Mouse (Mus musculus) kidney, postnatal 0 days (tissue): ENCODE results near the gene Ccdc82. TPM values are rescaled to one million over a fixed set of nuclear protein-coding genes. Genes with fewer than 3 reads are reported as not detected.

Experiments used
- ATAC-seq: fragments of 200-750 bp; cut with Nextera tagmentation; replicated peaks from 2 replicates; pipeline ENCODE4 v1.8.0; 2017; ENCODE audit warnings: low read depth, moderate number of reproducible peaks, moderate TSS enrichment, moderate library complexity; ENCODE audit not compliant: low FRiP score
- DNase-seq: peaks from one replicate; pipeline ENCODE4 v3.0.0-alpha.2; 2016; ENCODE audit warnings: low spot score
- H3K27ac ChIP-seq: fragments of 300-500 bp; sonication (generic); 2 replicates; pipeline ENCODE4 v1.5.1; 2014; ENCODE audit warnings: mild to moderate bottlenecking
- H3K27me3 ChIP-seq: fragments of 300-500 bp; sonication (generic); 2 replicates; pipeline ENCODE4 v1.6.1; 2014; ENCODE audit warnings: low read length, mixed read lengths; ENCODE audit not compliant: insufficient read depth
- H3K36me3 ChIP-seq: fragments of 300-500 bp; sonication (generic); 2 replicates; pipeline ENCODE4 v1.6.1; 2014; ENCODE audit warnings: low read length, mixed read lengths; ENCODE audit not compliant: insufficient read depth
- H3K4me1 ChIP-seq: fragments of 300-500 bp; sonication (generic); replicated peaks from 2 replicates; pipeline ENCODE4 v1.6.1; 2014; ENCODE audit warnings: antibody characterized with exemption, low read length, mixed read lengths; ENCODE audit not compliant: insufficient read depth
- H3K4me2 ChIP-seq: fragments of 300-500 bp; sonication (generic); 2 replicates; pipeline ENCODE4 v1.6.1; 2014; ENCODE audit warnings: mild to moderate bottlenecking, low read length, moderate library complexity, mixed read lengths
- H3K4me3 ChIP-seq: fragments of 300-500 bp; sonication (generic); replicated peaks from 2 replicates; pipeline ENCODE4 v1.5.1; 2014; ENCODE audit warnings: low read depth, low read length
- H3K9ac ChIP-seq: fragments of 300-500 bp; sonication (generic); 2 replicates; pipeline ENCODE4 v1.6.1; 2014; ENCODE audit warnings: low read depth, low read length
- H3K9me3 ChIP-seq: fragments of 300-500 bp; sonication (generic); replicated peaks from 2 replicates; pipeline ENCODE4 v1.6.1; 2016; ENCODE audit warnings: low read length, inconsistent platforms, mixed read lengths
- CTCF ChIP-seq: IDR thresholded peaks from 2 replicates; pipeline ENCODE4 v1.5.1; 2016; ENCODE audit warnings: antibody characterized with exemption, low read depth, mild to moderate bottlenecking, moderate library complexity
- WGBS: fragments of 180-500 bp; shearing (Covaris S2); extraction: QIAGEN DNeasy Blood & Tissue Kit; methylation state at CpG from one replicate; pipeline ENCODE4 v1.1.7; 2014; 5-methylcytosine and 5-hydroxymethylcytosine counted together
- polyA plus RNA-seq: library from polyadenylated mRNA; unstranded; fragments of >200 nt; fragmentation: Nextera tagmentation; extraction: Ambion mirVana; gene quantifications from 2 replicates; pipeline ENCODE4 v1.2.1, GENCODE M21; 2015

Gene Ccdc82
- polyA plus RNA-seq, 1 experiment from 2014 or later, result 6.4 TPM

- TF ChIP-seq CTCF, result peak; percentile 46
- H3K4me1 ChIP-seq, result peaks cover 29% of the 10 kb centered on the region
- 0% methylated on average over 23 of the region's 23 CpGs for WGBS
These were observed 51.1 kb downstream of the Ccdc82 start, which contains the start of gene Maml2 for GRCm38 (mm10) chr9:13297668-13298512. Gene Maml2, plus strand, starts transcription at chr9:13297957.

GRCm38 (mm10) chr9:13298513-13298878 is 51.7 kb downstream of the Ccdc82 start:
- H3K9ac ChIP-seq, result peak overlapping the region; percentile 71; the same call in 1 of the 2 replicates
- peaks cover 34% of the 10 kb centered on the region for H3K4me1 ChIP-seq
- WGBS, result 19% methylated on average over 9 of the region's 9 CpGs
- H3K4me3 ChIP-seq, result peak overlapping the region; percentile 64
- peak overlapping the region; percentile 76; the same call in 1 of the 2 replicates for H3K27ac ChIP-seq
- no peaks in the 10 kb centered on the region for H3K27me3 ChIP-seq
- no peak for ATAC-seq
- H3K4me2 ChIP-seq, result peak overlapping the region; percentile 74
- no peaks in the 10 kb centered on the region for H3K9me3 ChIP-seq
- no peak for DNase-seq
- no peaks in the 10 kb centered on the region for H3K36me3 ChIP-seq
- TF ChIP-seq CTCF, result no peak

More at GRCm38 (mm10) chr9:13297668-13298512, 51.1 kb downstream of the Ccdc82 start, which contains the start of gene Maml2:
- Histone ChIP-seq H3K27ac (peak within 1 kb of the TSS; percentile 76), H3K36me3 (no peaks in the 10 kb centered on the region), H3K4me2 (peak within 1 kb of the TSS; percentile 74), H3K27me3 (no peaks in the 10 kb centered on the region), H3K4me3 (peak within 1 kb of the TSS; percentile 64), H3K9me3 (no peaks in the 10 kb centered on the region), H3K9ac (peak within 1 kb of the TSS; percentile 71)
- ATAC-seq (peak; percentile 65), DNase-seq (peak; percentile 78)

- Histone ChIP-seq H3K4me2 (peak overlapping the region; percentile 74), H3K9ac (no peak overlapping the region), H3K4me3 (no peak overlapping the region; the same call in 1 of the 2 replicates), H3K4me1 (peaks cover 34% of the 10 kb centered on the region), H3K27ac (no peak overlapping the region), H3K36me3 (no peaks in the 10 kb centered on the region), H3K9me3 (no peaks in the 10 kb centered on the region), H3K27me3 (no peaks in the 10 kb centered on the region)
- ATAC-seq, result no peak
- peak; percentile 21 for DNase-seq
- WGBS, result 66% methylated on average over 6 of the region's 6 CpGs
- no peak for TF ChIP-seq CTCF
These were observed 52.4 kb downstream of the Ccdc82 start for GRCm38 (mm10) chr9:13299190-13299589.

GRCm38 (mm10) chr9:13300041-13300441 is 53.3 kb downstream of the Ccdc82 start:
- Histone ChIP-seq H3K27me3 (no peaks in the 10 kb centered on the region), H3K9me3 (no peaks in the 10 kb centered on the region), H3K4me1 (peaks cover 34% of the 10 kb centered on the region), H3K36me3 (no peaks in the 10 kb centered on the region), H3K9ac (peak overlapping the region; percentile 28; the same call in 1 of the 2 replicates), H3K4me2 (peak overlapping the region; percentile 74), H3K4me3 (no peak overlapping the region), H3K27ac (no peak overlapping the region)
- ATAC-seq (no peak), DNase-seq (peak; percentile 21)
- TF ChIP-seq CTCF, result no peak
- 27% methylated on average over 3 of the region's 3 CpGs for WGBS

- no peaks in the 10 kb centered on the region for H3K9me3 ChIP-seq
- H3K36me3 ChIP-seq, result no peaks in the 10 kb centered on the region
- no peak for ATAC-seq
- peak; percentile 28 for DNase-seq
- no peak overlapping the region for H3K4me3 ChIP-seq
- peak overlapping the region; percentile 6; the same call in 1 of the 2 replicates for H3K27ac ChIP-seq
- WGBS, result 74% methylated on average over 9 of the region's 9 CpGs
- H3K4me2 ChIP-seq, result peak overlapping the region; percentile 74
- H3K4me1 ChIP-seq, result peaks cover 34% of the 10 kb centered on the region
- TF ChIP-seq CTCF, result no peak
- H3K27me3 ChIP-seq, result no peaks in the 10 kb centered on the region
- no peak overlapping the region for H3K9ac ChIP-seq
These were observed 54.4 kb downstream of the Ccdc82 start for GRCm38 (mm10) chr9:13300891-13301782.

GRCm38 (mm10) chr9:13302183-13302825 is 55.5 kb downstream of the Ccdc82 start:
- H3K4me1 ChIP-seq, result peaks cover 34% of the 10 kb centered on the region
- H3K9ac ChIP-seq, result no peak overlapping the region
- 45% methylated on average over 6 of the region's 6 CpGs for WGBS

More at GRCm38 (mm10) chr9:13302183-13302825, 55.5 kb downstream of the Ccdc82 start:
- H3K27me3 ChIP-seq, result no peaks in the 10 kb centered on the region
- no peak overlapping the region for H3K27ac ChIP-seq
- H3K4me2 ChIP-seq, result peak overlapping the region; percentile 12; the same call in 1 of the 2 replicates
- no peaks in the 10 kb centered on the region for H3K9me3 ChIP-seq
- DNase-seq (peak; percentile 4), ATAC-seq (no peak)
- TF ChIP-seq CTCF, result no peak
- H3K36me3 ChIP-seq, result no peaks in the 10 kb centered on the region
- no peak overlapping the region for H3K4me3 ChIP-seq
